Mouse (Mus musculus) embryonic facial prominence, embryonic 13.5 days (tissue): ENCODE results near the gene Nfic. TPM values are rescaled to one million over a fixed set of nuclear protein-coding genes. Genes with fewer than 3 reads are reported as not detected.
A peak's percentile ranks its signal among the peaks of the same experiment; 100 is the strongest.

Source experiments
- ATAC-seq: fragments of 200-750 bp; cut with Nextera tagmentation; 2 replicates; pipeline ENCODE4 v1.8.0; 2017; ENCODE audit warnings: low read depth; ENCODE audit not compliant: insufficient number of reproducible peaks, insufficient read depth, low FRiP score, low TSS enrichment
- H3K27ac ChIP-seq: fragments of 300-500 bp; sonication (generic); 2 replicates; pipeline ENCODE4 v1.5.1; 2015; ENCODE audit warnings: moderate library complexity, mild to moderate bottlenecking, inconsistent platforms
- H3K27me3 ChIP-seq: fragments of 300-500 bp; sonication (generic); 2 replicates; pipeline ENCODE4 v1.6.1; 2015; ENCODE audit warnings: mild to moderate bottlenecking, inconsistent platforms
- H3K36me3 ChIP-seq: fragments of 300-500 bp; sonication (generic); 2 replicates; pipeline ENCODE4 v1.6.1; 2015; ENCODE audit warnings: mild to moderate bottlenecking, inconsistent platforms
- H3K4me1 ChIP-seq: fragments of 300-500 bp; sonication (generic); 2 replicates; pipeline ENCODE4 v1.6.1; 2015; ENCODE audit warnings: inconsistent platforms
- H3K4me2 ChIP-seq: fragments of 300-500 bp; sonication (generic); 2 replicates; pipeline ENCODE4 v1.6.1; 2015; ENCODE audit warnings: moderate library complexity, mild to moderate bottlenecking, inconsistent platforms
- H3K4me3 ChIP-seq: fragments of 300-500 bp; sonication (generic); 2 replicates; pipeline ENCODE4 v1.5.1; 2015; ENCODE audit warnings: mild to moderate bottlenecking, inconsistent platforms
- H3K9ac ChIP-seq: fragments of 300-500 bp; sonication (generic); 2 replicates; pipeline ENCODE4 v1.6.1; 2015; ENCODE audit warnings: mild to moderate bottlenecking, inconsistent platforms
- H3K9me3 ChIP-seq: fragments of 300-500 bp; sonication (generic); 2 replicates; pipeline ENCODE4 v1.6.1; 2016; ENCODE audit warnings: inconsistent platforms
- WGBS: fragments of 180-500 bp; shearing (Covaris S2); methylation state at CpG from one replicate; pipeline ENCODE4 v1.1.7; 2015; ENCODE audit warnings: mixed read lengths; 5-methylcytosine and 5-hydroxymethylcytosine counted together
- polyA plus RNA-seq: library from polyadenylated mRNA; unstranded; fragments of >200 nt; fragmentation: Nextera tagmentation; extraction: Ambion mirVana; gene quantifications from 2 replicates; pipeline ENCODE4 v1.2.1, GENCODE M21; 2015

Gene Nfic
- polyA plus RNA-seq, 1 experiment from 2014 or later = 96.1 TPM

DNA sequence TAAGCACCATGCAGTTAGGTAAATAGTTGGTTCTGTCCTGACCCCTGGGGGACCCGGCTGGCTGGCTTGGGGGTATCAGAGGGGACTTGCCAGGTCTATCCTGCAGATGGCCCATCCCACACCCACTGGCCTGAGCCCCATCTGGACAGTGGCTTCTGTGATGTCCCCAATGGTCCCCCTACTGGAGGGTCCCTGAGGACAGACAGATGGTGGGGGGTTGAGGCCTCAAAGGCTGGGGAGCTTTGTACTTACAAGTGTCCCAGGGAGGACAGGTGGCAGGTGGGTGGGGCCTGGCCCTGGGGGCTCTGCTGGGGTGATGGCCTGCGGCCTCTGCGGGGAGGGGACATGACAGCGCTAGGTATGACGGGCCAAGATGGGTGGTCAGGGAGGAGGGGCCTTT, 56.1 kb downstream of the Nfic start:
- ATAC-seq = no peak
- H3K9me3 ChIP-seq = no peaks in the 10 kb centered on the region
- H3K4me2 ChIP-seq = no peak overlapping the region
- no peak overlapping the region for H3K9ac ChIP-seq
- no peak overlapping the region for H3K27ac ChIP-seq
- H3K36me3 ChIP-seq = peaks cover 50% of the 10 kb centered on the region
- WGBS = 74% methylated on average over 5 of the region's 5 CpGs
- peaks cover 49% of the 10 kb centered on the region for H3K4me1 ChIP-seq
- H3K27me3 ChIP-seq = no peaks in the 10 kb centered on the region
- no peak overlapping the region for H3K4me3 ChIP-seq

DNA sequence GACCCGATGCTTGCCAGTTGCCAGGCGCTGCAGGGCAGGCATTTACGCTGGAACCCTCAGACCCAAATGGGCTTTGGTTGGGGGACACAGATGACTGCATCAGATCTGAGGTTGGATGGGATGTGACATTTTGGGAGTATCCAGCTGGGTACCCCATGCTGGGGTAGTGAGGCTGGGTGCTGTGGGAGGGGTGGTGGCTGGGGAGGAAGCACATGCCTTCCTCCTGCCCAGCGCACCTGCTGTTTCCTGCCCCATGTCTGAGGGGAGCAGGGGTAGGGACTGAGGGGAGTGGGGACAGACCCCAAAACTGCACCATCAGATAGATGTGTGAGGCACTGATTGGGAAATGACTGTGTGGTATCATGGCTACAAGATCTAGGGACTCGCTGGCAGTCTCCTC, 58.7 kb downstream of the Nfic start:
- 65% methylated on average over 5 of the region's 5 CpGs for WGBS
- Histone ChIP-seq H3K27me3 (no peaks in the 10 kb centered on the region), H3K4me1 (peaks cover 38% of the 10 kb centered on the region), H3K4me2 (no peak overlapping the region), H3K27ac (peak overlapping the region; percentile 48), H3K4me3 (no peak overlapping the region), H3K9ac (0 out of 2 replicates have a peak overlapping the region, but pooled peaks have one; percentile 32), H3K9me3 (no peaks in the 10 kb centered on the region), H3K36me3 (peaks cover 39% of the 10 kb centered on the region)
- no peak for ATAC-seq

DNA sequence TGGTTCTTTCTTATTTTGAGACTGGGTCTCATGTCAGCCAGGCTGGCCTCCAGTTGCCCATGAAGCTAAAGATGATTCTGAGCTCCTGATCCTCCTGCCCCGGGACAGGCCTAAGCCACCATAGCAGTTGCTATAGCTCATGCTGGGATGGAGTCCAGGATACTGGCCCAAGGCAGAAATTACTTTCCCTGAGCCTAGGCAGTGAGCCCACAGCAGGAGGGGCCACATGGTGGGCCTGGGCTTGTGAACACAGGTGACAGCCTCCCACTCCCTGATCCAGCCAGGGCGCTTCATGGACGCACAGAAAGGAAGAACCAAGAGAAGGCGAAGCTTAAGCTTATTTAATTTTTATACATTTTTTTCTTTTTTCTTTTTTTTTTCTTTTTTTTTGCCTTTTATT, 59.6 kb downstream of the Nfic start:
- no peak overlapping the region for H3K4me3 ChIP-seq
- H3K9ac ChIP-seq = no peak overlapping the region
- ATAC-seq = no peak
- H3K27me3 ChIP-seq = no peaks in the 10 kb centered on the region
- H3K9me3 ChIP-seq = no peaks in the 10 kb centered on the region
- H3K27ac ChIP-seq = peak overlapping the region; percentile 48; the same call in 1 of the 2 replicates
- H3K36me3 ChIP-seq = peaks cover 36% of the 10 kb centered on the region
- WGBS = 89% methylated on average over 4 of the region's 4 CpGs
- H3K4me1 ChIP-seq = peaks cover 30% of the 10 kb centered on the region
- H3K4me2 ChIP-seq = no peak overlapping the region

- ATAC-seq = no peak
- H3K27me3 ChIP-seq = no peaks in the 10 kb centered on the region
- no peaks in the 10 kb centered on the region for H3K9me3 ChIP-seq
- H3K36me3 ChIP-seq = peaks cover 28% of the 10 kb centered on the region
- H3K4me1 ChIP-seq = peaks cover 22% of the 10 kb centered on the region
- no peak overlapping the region for H3K4me2 ChIP-seq
- 16% methylated on average over 5 of the region's 5 CpGs for WGBS
- no peak overlapping the region for H3K27ac ChIP-seq
- H3K4me3 ChIP-seq = no peak overlapping the region
- H3K9ac ChIP-seq = no peak overlapping the region
Measured at GRCm38 (mm10) chr10:81395127-81395526, 60.3 kb downstream of the Nfic start.

DNA sequence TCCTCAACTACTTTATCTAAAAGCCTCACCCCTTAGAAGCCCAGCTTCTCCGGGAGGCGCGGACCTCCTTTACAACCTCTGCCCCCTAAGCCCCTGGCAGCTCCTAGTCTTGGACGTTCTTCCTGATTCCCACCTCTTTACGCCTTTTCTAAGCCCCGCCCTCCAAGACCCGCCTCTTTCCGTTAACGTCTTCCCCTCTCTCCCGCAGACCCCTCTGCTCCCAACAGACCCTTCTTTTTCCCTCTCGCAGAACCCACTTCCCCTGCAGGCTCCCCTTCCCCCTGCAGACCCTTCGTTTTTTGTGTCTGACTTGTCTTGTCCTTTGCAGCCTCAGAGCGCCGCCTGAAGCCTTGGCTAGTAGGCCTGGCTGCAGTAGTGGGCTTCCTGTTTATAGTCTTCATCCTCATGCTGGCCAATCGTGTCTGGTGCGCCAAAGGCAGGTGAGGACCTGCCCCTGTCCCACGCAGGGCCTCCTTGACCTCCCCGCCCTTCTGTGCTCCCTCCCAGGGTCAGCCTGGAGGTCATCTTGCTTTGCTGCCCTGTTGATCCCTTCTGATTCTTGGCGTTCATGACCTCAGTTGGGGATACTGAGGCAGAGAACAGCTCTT, 61.9 kb downstream of the Nfic start:
- peaks cover 27% of the 10 kb centered on the region for H3K36me3 ChIP-seq
- peak overlapping the region; percentile 62; the same call in 1 of the 2 replicates for H3K27ac ChIP-seq
- peaks cover 18% of the 10 kb centered on the region for H3K4me1 ChIP-seq
- no peaks in the 10 kb centered on the region for H3K9me3 ChIP-seq
- H3K4me3 ChIP-seq = peak overlapping the region; percentile 36
- H3K9ac ChIP-seq = peak overlapping the region; percentile 65
- H3K27me3 ChIP-seq = no peaks in the 10 kb centered on the region
- WGBS = 6% methylated on average over 19 of the region's 19 CpGs
- peak overlapping the region; percentile 64 for H3K4me2 ChIP-seq
- ATAC-seq = no peak

DNA sequence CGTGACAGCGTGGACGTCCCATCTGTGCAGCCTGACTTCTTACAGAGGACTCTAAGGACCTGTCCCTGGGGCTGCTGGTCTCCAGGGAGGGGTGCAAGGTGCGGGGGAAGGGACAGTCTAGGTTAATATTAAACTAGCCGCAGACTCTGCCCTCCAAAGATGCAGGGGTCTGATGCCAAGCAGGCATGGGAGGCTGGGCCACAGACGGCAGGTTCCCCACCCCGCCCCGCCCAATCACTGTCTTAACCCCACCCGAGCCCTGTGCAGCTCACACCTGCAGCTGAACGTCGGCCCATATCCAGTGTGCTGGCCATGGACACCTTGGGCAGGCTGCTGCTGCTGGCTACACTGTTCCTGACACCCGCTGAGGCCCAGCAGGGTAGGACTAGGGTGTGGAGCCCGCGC, 62.7 kb downstream of the Nfic start, which contains the start of gene Smim24:
Gene Smim24, plus strand, starts transcription at position 271 of the 405 bp plus-strand sequence.
- H3K9ac ChIP-seq = peak within 1 kb of the TSS; percentile 65
- no peaks in the 10 kb centered on the region for H3K27me3 ChIP-seq
- no peaks in the 10 kb centered on the region for H3K9me3 ChIP-seq
- WGBS = 67% methylated on average over 14 of the region's 14 CpGs
- peak within 1 kb of the TSS; percentile 36 for H3K4me3 ChIP-seq
- peak within 1 kb of the TSS; percentile 62; the same call in 1 of the 2 replicates for H3K27ac ChIP-seq
- ATAC-seq = no peak
- H3K4me2 ChIP-seq = peak within 1 kb of the TSS; percentile 64
- peaks cover 35% of the 10 kb centered on the region for H3K36me3 ChIP-seq
- peaks cover 18% of the 10 kb centered on the region for H3K4me1 ChIP-seq

DNA sequence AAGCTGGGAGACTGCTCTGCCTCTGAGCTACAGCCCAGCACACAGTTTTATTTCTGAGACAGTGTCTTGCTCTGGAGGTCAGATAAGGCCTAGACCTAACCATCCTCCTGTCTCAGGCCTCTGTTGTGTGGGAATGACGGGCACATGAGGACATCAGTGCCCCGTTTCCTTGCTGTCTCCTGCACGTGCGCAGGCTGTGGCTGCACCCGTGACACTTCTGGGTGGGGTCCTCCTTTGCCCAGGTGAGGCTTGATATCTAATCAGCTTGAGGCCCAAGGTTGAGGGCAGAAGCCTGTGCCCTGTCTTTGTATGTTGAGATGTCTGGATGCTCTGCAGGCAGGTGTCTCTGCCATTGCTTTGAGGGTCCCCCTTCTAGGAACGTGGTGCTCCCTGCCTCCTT, 63.2 kb downstream of the Nfic start:
- H3K4me3 ChIP-seq = no peak overlapping the region
- no peak for ATAC-seq
- H3K4me2 ChIP-seq = no peak overlapping the region
- no peak overlapping the region for H3K9ac ChIP-seq
- WGBS = 79% methylated on average over 6 of the region's 6 CpGs
- no peak overlapping the region for H3K27ac ChIP-seq
- peaks cover 37% of the 10 kb centered on the region for H3K36me3 ChIP-seq
- H3K27me3 ChIP-seq = no peaks in the 10 kb centered on the region
- H3K4me1 ChIP-seq = peaks cover 18% of the 10 kb centered on the region
- H3K9me3 ChIP-seq = no peaks in the 10 kb centered on the region

DNA sequence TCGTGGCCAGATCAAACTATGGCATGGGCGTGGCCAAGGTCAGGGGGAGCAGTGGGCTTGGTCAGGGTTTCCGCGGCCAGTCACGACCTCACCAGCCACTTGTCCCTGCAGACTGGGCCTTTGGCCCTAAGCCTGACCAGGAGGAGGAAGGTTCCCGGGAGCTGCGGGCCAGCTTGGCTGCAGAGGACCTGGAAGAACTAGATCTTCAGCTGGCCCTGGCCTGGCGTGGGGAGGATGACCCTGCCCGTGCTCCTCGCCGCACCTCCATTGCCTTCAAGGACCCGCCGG, 64.8 kb downstream of the Nfic start:
- H3K36me3 ChIP-seq = peaks cover 43% of the 10 kb centered on the region
- WGBS = 90% methylated on average over 13 of the region's 13 CpGs
- no peaks in the 10 kb centered on the region for H3K9me3 ChIP-seq
- no peaks in the 10 kb centered on the region for H3K27me3 ChIP-seq
- no peak overlapping the region for H3K4me3 ChIP-seq
- ATAC-seq = no peak
- 0 out of 2 replicates have a peak overlapping the region, but pooled peaks have one; percentile 11 for H3K9ac ChIP-seq
- peaks cover 18% of the 10 kb centered on the region for H3K4me1 ChIP-seq
- no peak overlapping the region for H3K27ac ChIP-seq
- H3K4me2 ChIP-seq = no peak overlapping the region

DNA sequence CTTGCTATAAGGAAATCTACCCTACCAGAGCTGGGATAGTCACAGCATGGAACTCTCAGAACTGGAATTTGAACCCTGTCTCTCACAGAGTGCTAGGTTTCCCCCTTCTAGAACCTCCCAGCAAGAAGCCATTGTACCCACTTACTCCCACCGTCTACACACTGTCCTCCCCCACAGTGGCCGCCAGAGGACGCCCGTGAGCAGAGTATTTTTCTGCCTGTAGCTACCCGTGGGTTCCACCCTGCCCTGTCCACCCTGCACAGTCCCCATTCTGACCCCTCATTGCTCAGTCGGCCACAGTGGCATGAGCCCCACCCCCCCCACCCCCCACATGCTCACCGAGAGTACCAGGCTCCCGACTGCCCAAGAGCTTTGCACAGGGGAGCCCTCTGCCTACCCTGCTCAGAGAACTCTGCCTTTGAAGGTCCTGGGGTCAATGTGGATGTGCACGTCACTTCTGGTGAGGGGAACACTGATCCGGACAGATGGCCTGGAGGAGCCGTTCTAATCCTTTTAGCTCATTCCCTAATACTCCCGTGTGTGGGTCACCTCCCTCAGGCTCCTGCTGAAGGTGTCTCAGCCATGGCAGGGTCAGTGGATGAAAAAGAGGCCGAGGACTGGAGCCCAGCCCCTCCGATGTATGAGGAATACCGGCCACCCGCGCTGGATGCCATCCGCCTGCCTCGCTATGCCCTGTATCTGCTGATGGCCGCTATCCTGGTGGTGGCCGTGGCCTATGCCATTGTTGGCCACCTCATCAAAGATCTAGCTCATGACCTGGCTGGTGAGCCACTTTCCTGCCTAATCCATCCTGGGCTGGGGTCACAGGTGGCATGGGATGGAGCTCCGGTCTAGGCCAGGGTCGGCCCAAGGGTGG, 65.4 kb downstream of the Nfic start:
- no peak overlapping the region for H3K27ac ChIP-seq
- 58% methylated on average over 23 of the region's 23 CpGs for WGBS
- H3K4me3 ChIP-seq = no peak overlapping the region
- H3K36me3 ChIP-seq = peaks cover 43% of the 10 kb centered on the region
- no peak overlapping the region for H3K4me2 ChIP-seq
- H3K9ac ChIP-seq = 0 out of 2 replicates have a peak overlapping the region, but pooled peaks have one; percentile 32
- peak; percentile 28; the same call in 1 of the 2 replicates for ATAC-seq
- H3K27me3 ChIP-seq = no peaks in the 10 kb centered on the region
- H3K4me1 ChIP-seq = peaks cover 24% of the 10 kb centered on the region
- H3K9me3 ChIP-seq = no peaks in the 10 kb centered on the region

GRCm38 (mm10) chr10:81389373-81389772, 66.1 kb downstream of the Nfic start:
- no peak overlapping the region for H3K4me3 ChIP-seq
- H3K4me1 ChIP-seq = peaks cover 27% of the 10 kb centered on the region
- WGBS = 62% methylated on average over 3 of the region's 3 CpGs
- no peaks in the 10 kb centered on the region for H3K27me3 ChIP-seq
- no peak overlapping the region for H3K4me2 ChIP-seq
- H3K9me3 ChIP-seq = no peaks in the 10 kb centered on the region
- H3K36me3 ChIP-seq = peaks cover 43% of the 10 kb centered on the region
- no peak for ATAC-seq
- H3K27ac ChIP-seq = peak overlapping the region; percentile 22; the same call in 1 of the 2 replicates
- 0 out of 2 replicates have a peak overlapping the region, but pooled peaks have one; percentile 32 for H3K9ac ChIP-seq

GRCm38 (mm10) chr10:81388505-81389055, 66.9 kb downstream of the Nfic start, which contains the start of gene Gm48552:
Gm48552 (plus strand) TSS chr10:81389005.
- Histone ChIP-seq H3K4me3 (no peak within 1 kb of the TSS), H3K36me3 (peaks cover 43% of the 10 kb centered on the region), H3K9me3 (no peaks in the 10 kb centered on the region), H3K27me3 (no peaks in the 10 kb centered on the region), H3K9ac (0 out of 2 replicates have a peak within 1 kb of the TSS, but pooled peaks have one; percentile 32), H3K27ac (peak within 1 kb of the TSS; percentile 22; the same call in 1 of the 2 replicates), H3K4me1 (peaks cover 23% of the 10 kb centered on the region), H3K4me2 (no peak within 1 kb of the TSS)
- no peak for ATAC-seq
- WGBS = 91% methylated on average over 5 of the region's 5 CpGs
